Mouse (Mus musculus): Measurements from ENCODE around the gene Cdyl.

- TF ChIP-seq CTCF (IDR thresholded peaks at IDR 0.05; ENCODE audit: extremely low read depth, insufficient read length, insufficient replicate concordance, low read depth, low read length) (no peak), POLR2A (IDR thresholded peaks at IDR 0.05; ENCODE audit: low read depth, low read length) (no peak)
Measured at GRCm38 (mm10) chr13:35656853-35657252, 2.8 kb upstream of the Cdyl start.
